Mouse (Mus musculus) neural tube, embryonic 11.5 days (tissue): ENCODE data around the gene Bcl2l2. TPM values are rescaled to one million over a fixed set of nuclear protein-coding genes. Genes with fewer than 3 reads are reported as not detected.

Experiments used
- ATAC-seq: fragments of 200-750 bp; cut with Nextera tagmentation; 2 replicates; pipeline ENCODE4 v1.8.0; 2017; ENCODE audit warnings: moderate number of reproducible peaks, mild to moderate bottlenecking, moderate TSS enrichment, moderate library complexity; ENCODE audit not compliant: insufficient read depth, low FRiP score, low TSS enrichment
- DNase-seq: peaks from one replicate; pipeline ENCODE4 v3.0.0-alpha.2; 2015; ENCODE audit warnings: low spot score
- H3K27ac ChIP-seq: fragments of 300-500 bp; sonication (generic); 2 replicates; pipeline ENCODE4 v1.5.1; 2014; ENCODE audit warnings: low read depth, mild to moderate bottlenecking, low read length
- H3K27me3 ChIP-seq: fragments of 300-500 bp; sonication (generic); 2 replicates; pipeline ENCODE4 v1.6.1; 2014; ENCODE audit warnings: mild to moderate bottlenecking, low read length, mixed read lengths; ENCODE audit not compliant: control insufficient read depth, insufficient read depth
- H3K36me3 ChIP-seq: fragments of 300-500 bp; sonication (generic); 2 replicates; pipeline ENCODE4 v1.6.1; 2014; ENCODE audit warnings: mild to moderate bottlenecking, low read length, moderate library complexity, mixed read lengths; ENCODE audit not compliant: control insufficient read depth, insufficient read depth
- H3K4me1 ChIP-seq: fragments of 300-500 bp; sonication (generic); 2 replicates; pipeline ENCODE4 v1.6.1; 2014; ENCODE audit warnings: low read length, mixed read lengths; ENCODE audit not compliant: control insufficient read depth, insufficient read depth
- H3K4me2 ChIP-seq: fragments of 300-500 bp; sonication (generic); 2 replicates; pipeline ENCODE4 v1.6.1; 2014; ENCODE audit warnings: low read depth, mild to moderate bottlenecking, moderate library complexity
- H3K4me3 ChIP-seq: fragments of 300-500 bp; sonication (generic); 2 replicates; pipeline ENCODE4 v1.5.1; 2014; ENCODE audit warnings: low read depth, low read length
- H3K9ac ChIP-seq: fragments of 300-500 bp; sonication (generic); 2 replicates; pipeline ENCODE4 v1.6.1; 2014; ENCODE audit warnings: mild to moderate bottlenecking, low read length
- H3K9me3 ChIP-seq: fragments of 300-500 bp; sonication (generic); 2 replicates; pipeline ENCODE4 v1.6.1; 2016; ENCODE audit warnings: low read length; ENCODE audit not compliant: control insufficient read depth
- WGBS: fragments of 180-500 bp; shearing (Covaris S2); extraction: QIAGEN DNeasy Blood & Tissue Kit; methylation state at CpG from one replicate; pipeline ENCODE4 v1.1.7; 2014; 5-methylcytosine and 5-hydroxymethylcytosine counted together
- polyA plus RNA-seq: library from polyadenylated mRNA; unstranded; fragments of >200 nt; fragmentation: Nextera tagmentation; extraction: Ambion mirVana; gene quantifications from 2 replicates; pipeline ENCODE4 v1.2.1, GENCODE M21; 2014

Gene Bcl2l2
- 2.9 and 3.7 TPM in 2 replicates for polyA plus RNA-seq

- WGBS = under 1% methylated on average over 23 of the region's 27 CpGs
- Histone ChIP-seq H3K9me3 (no peaks in the 10 kb centered on the region), H3K4me2 (peak within 1 kb of the TSS; percentile 66), H3K27ac (peak within 1 kb of the TSS; percentile 75), H3K9ac (peak within 1 kb of the TSS; percentile 53), H3K4me1 (peaks cover 7% of the 10 kb centered on the region), H3K36me3 (no peaks in the 10 kb centered on the region), H3K27me3 (no peaks in the 10 kb centered on the region), H3K4me3 (peak within 1 kb of the TSS; percentile 54)
- ATAC-seq (peak; percentile 93), DNase-seq (peak; percentile 89)
Observed at GRCm38 (mm10) chr14:54883154-54884021, at the start of gene Bcl2l2, which contains the start of gene Gm20521. Gene Bcl2l2 (plus strand): TSS chr14:54883377. Gene Gm20521 (plus strand): TSS chr14:54883441.

GRCm38 (mm10) chr14:54843461-54843860 lies 39.7 kb upstream of the Bcl2l2 start:
- Histone ChIP-seq H3K27ac (no peak overlapping the region), H3K9ac (no peak overlapping the region), H3K36me3 (no peaks in the 10 kb centered on the region), H3K27me3 (no peaks in the 10 kb centered on the region), H3K4me1 (no peaks in the 10 kb centered on the region), H3K4me2 (no peak overlapping the region), H3K4me3 (no peak overlapping the region), H3K9me3 (no peaks in the 10 kb centered on the region)
- WGBS = 3% methylated on average over 4 of the region's 4 CpGs
- ATAC-seq (no peak), DNase-seq (peak; percentile 28)

- Histone ChIP-seq H3K4me2 (no peak overlapping the region), H3K36me3 (peaks cover 3% of the 10 kb centered on the region; the same call in 1 of the 2 replicates), H3K4me3 (no peak overlapping the region), H3K9ac (no peak overlapping the region), H3K9me3 (no peaks in the 10 kb centered on the region), H3K27ac (no peak overlapping the region), H3K4me1 (no peaks in the 10 kb centered on the region), H3K27me3 (no peaks in the 10 kb centered on the region)
- no peak for ATAC-seq
- DNase-seq = no peak
- WGBS = 96% methylated on average over 3 of the region's 3 CpGs
Observed at GRCm38 (mm10) chr14:54855726-54856125, 27.5 kb upstream of the Bcl2l2 start.

GRCm38 (mm10) chr14:54856703-54857102 lies 26.5 kb upstream of the Bcl2l2 start:
- Histone ChIP-seq H3K27ac (no peak overlapping the region), H3K9me3 (no peaks in the 10 kb centered on the region), H3K27me3 (no peaks in the 10 kb centered on the region), H3K36me3 (peaks cover 3% of the 10 kb centered on the region; the same call in 1 of the 2 replicates), H3K9ac (no peak overlapping the region), H3K4me2 (no peak overlapping the region), H3K4me1 (no peaks in the 10 kb centered on the region), H3K4me3 (no peak overlapping the region)
- DNase-seq (no peak), ATAC-seq (no peak)
- WGBS = 88% methylated on average over 7 of the region's 7 CpGs

- DNase-seq = no peak
- Histone ChIP-seq H3K4me1 (no peaks in the 10 kb centered on the region), H3K36me3 (peaks cover 3% of the 10 kb centered on the region; the same call in 1 of the 2 replicates), H3K27ac (no peak overlapping the region), H3K9me3 (no peaks in the 10 kb centered on the region), H3K4me3 (no peak overlapping the region), H3K9ac (no peak overlapping the region), H3K4me2 (no peak overlapping the region), H3K27me3 (no peaks in the 10 kb centered on the region)
- 93% methylated on average over 9 of the region's 9 CpGs for WGBS
- ATAC-seq = no peak
Observed at GRCm38 (mm10) chr14:54857891-54858290, 25.3 kb upstream of the Bcl2l2 start.

GRCm38 (mm10) chr14:54860511-54860910 lies 22.7 kb upstream of the Bcl2l2 start:
- no peak overlapping the region for H3K9ac ChIP-seq
- ATAC-seq (no peak), DNase-seq (peak; percentile 34)
- no peaks in the 10 kb centered on the region for H3K27me3 ChIP-seq
- no peaks in the 10 kb centered on the region for H3K9me3 ChIP-seq
- H3K4me3 ChIP-seq = no peak overlapping the region
- no peak overlapping the region for H3K27ac ChIP-seq
- H3K4me1 ChIP-seq = 0 out of 2 replicates have a peak, but pooled peaks cover 3% of the 10 kb centered on the region
- 47% methylated on average over 2 of the region's 2 CpGs for WGBS
- H3K4me2 ChIP-seq = no peak overlapping the region
- peaks cover 3% of the 10 kb centered on the region; the same call in 1 of the 2 replicates for H3K36me3 ChIP-seq

- Histone ChIP-seq H3K4me3 (peak overlapping the region; percentile 93), H3K27ac (peak overlapping the region; percentile 64), H3K4me1 (0 out of 2 replicates have a peak, but pooled peaks cover 3% of the 10 kb centered on the region), H3K9ac (peak overlapping the region; percentile 93), H3K9me3 (no peaks in the 10 kb centered on the region), H3K4me2 (peak overlapping the region; percentile 84), H3K36me3 (no peaks in the 10 kb centered on the region), H3K27me3 (no peaks in the 10 kb centered on the region)
- WGBS = under 1% methylated on average over 56 of the region's 56 CpGs
- peak; percentile 94 for DNase-seq
- ATAC-seq = peak; percentile 100
Observed at GRCm38 (mm10) chr14:54863501-54864312, 19.5 kb upstream of the Bcl2l2 start.

GRCm38 (mm10) chr14:54864313-54865036 lies 18.7 kb upstream of the Bcl2l2 start:
- no peak; the same call in 1 of the 2 replicates for ATAC-seq
- H3K4me2 ChIP-seq = peak overlapping the region; percentile 84
- H3K27ac ChIP-seq = peak overlapping the region; percentile 64

More at GRCm38 (mm10) chr14:54864313-54865036, 18.7 kb upstream of the Bcl2l2 start:
- peak overlapping the region; percentile 93 for H3K4me3 ChIP-seq
- H3K4me1 ChIP-seq = 0 out of 2 replicates have a peak, but pooled peaks cover 3% of the 10 kb centered on the region
- DNase-seq = no peak
- no peaks in the 10 kb centered on the region for H3K27me3 ChIP-seq
- peak overlapping the region; percentile 93 for H3K9ac ChIP-seq
- H3K9me3 ChIP-seq = no peaks in the 10 kb centered on the region
- 16% methylated on average over 21 of the region's 21 CpGs for WGBS
- no peaks in the 10 kb centered on the region for H3K36me3 ChIP-seq
